Mouse (Mus musculus) B cell, adult 2 months (primary cell): ENCODE measurements at regions not wholly inside any gene's neighbourhood (a gene's known extent, or its start where the extent isn't known, plus 50 kb on each side); places are given as distances from the start of the nearest gene placed in this dataset.

ENCODE experiments used
- DNase-seq, 2 experiments: peaks; one replicate each; pipeline ENCODE4 v3.0.0; 2022

GRCm38 (mm10) chr2:75512422-75513170, 146.5 kb upstream of the Hnrnpa3 start:
- DNase-seq = no peak

DNA sequence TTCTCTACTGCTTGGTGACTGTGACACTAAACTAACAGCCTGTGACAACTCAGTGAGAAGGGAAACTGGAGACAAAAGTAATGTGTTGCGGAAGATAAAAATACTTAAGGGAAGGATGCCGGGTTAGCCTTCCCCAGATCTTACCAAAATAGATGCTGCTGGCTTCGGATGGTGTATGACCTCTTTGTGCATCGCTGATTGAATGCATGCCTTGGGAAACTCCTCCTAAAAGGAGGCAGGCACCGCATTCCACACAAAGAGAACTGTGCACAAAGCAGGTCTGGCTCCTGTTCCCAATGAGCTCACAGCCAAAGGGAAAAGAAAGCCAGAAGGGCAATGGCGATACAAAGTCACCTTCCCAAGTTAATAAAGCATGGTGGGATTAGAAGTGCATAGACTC, 144.9 kb upstream of the Hnrnpa3 start:
- no peak for DNase-seq

DNA sequence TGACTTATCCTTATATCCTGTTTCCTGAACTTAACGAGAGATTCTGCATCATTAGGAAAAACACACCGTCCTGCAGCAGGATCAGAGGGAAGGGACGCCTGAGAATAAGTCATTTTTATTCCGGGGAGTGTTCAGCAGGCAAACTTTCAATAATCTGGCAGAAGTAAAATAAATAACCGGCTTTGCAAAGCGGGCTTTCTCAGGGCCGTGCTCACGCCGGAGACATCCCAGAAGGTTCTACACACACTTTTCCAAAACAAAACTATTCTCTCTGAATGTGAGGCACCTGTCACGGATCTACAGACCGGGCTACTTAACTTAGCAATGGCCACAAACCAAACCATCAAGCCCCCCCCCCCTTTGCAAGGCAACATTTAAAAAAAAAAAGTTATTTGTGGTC, 142.8 kb upstream of the Hnrnpa3 start:
- no peak for DNase-seq

GRCm38 (mm10) chr2:75517096-75517495, 142.0 kb upstream of the Hnrnpa3 start:
- no peak for DNase-seq

DNA sequence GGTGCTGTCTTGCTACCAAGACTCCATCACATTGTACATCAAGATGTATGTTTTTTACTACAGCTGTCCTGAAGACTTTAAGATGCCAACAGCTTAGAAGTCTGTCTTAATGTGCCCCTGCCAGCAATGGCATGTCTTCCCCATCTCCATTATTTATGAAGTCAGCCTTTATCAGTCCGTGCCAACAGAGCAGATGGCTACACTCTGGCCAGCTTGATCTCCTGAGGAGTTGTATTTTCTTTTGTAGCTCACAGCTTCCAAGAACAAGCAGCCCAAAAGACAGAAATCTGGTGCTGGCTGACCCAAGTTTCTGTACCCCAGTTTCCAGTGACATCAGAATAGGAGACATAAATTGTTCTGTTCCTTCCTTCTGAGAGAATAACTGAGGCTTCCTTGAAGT, 140.5 kb upstream of the Hnrnpa3 start:
- DNase-seq = no peak

GRCm38 (mm10) chr2:75525562-75525961, 133.5 kb upstream of the Hnrnpa3 start:
- DNase-seq = no peak

DNA sequence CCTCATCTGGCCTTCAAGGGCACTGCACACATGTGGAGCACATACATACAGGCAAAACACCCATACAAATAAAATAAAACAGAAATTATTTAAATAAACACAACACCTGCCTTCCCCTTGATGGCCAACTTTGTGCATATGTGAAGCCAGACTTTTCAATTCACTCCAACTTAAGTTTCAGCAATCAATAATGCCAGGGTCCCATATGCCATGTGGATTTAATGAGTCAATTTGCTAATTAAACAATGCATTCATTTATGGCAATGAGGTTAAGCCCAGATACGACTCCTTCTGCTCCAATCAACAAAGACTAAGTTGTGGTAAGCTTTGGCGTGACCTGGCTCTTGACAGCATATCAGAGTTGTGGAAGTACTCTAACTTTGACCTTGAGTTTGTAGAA, 130.4 kb upstream of the Hnrnpa3 start:
- DNase-seq = no peak

DNA sequence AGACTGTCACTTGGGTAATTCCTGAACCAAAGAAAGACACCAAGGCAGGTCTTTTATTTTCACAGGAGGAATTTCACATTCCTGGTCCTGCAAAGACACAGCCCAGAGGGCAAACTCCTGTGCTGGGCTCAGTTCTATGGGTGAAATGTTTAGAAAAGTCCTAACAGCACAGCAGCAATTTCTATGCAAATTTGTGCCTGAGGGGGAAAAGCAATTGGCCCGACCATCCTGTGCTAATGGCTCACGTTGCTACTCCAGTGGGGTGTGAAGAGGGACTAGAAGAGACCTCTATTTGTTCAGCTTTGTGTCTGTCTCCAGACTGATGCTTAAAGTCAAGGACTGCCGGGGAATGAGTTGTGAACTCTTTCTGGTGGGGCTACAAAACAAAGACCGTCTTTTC, 120.9 kb upstream of the Hnrnpa3 start:
- no peak for DNase-seq

GRCm38 (mm10) chr2:75539726-75540125, 119.3 kb upstream of the Hnrnpa3 start:
- DNase-seq = no peak

DNA sequence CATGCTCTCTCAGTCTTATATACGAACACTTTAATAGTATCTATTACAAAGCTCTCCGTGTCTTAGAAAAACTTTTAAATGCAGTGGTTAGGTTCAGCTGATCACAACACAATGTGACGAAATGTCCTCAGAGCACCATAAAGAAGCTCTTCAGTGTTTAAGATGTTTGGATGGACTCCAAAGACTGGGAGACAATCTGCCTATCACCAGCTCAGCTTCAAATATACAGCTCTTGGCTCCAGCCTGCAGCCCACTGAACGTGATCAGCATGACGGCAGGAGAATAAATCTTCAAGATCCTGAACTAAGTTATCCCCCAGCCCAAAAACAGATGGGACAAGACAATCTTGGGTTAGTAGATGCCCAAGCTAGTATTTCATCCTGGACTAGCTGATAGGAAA, 116.7 kb upstream of the Hnrnpa3 start:
- no peak for DNase-seq

DNA sequence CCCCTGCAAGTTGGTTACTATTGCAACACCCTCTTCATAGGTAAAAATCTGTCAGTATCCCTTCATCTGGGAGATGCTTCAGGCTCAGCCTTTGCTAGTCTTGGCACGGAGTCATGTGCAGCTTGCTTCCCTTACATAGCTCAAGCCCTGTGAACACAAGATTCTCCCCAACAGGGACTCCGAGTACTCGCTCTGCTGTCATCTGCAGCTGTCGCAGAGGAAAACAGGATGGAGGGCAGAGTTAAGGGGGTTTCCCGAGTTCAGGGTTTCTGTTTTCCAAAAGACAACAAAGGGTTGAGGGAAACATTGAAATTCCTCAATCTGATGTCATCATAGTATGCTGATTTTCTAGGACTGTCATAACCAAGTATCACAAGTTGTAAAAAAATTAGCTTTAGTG, 116.3 kb upstream of the Hnrnpa3 start:
- DNase-seq = no peak

DNA sequence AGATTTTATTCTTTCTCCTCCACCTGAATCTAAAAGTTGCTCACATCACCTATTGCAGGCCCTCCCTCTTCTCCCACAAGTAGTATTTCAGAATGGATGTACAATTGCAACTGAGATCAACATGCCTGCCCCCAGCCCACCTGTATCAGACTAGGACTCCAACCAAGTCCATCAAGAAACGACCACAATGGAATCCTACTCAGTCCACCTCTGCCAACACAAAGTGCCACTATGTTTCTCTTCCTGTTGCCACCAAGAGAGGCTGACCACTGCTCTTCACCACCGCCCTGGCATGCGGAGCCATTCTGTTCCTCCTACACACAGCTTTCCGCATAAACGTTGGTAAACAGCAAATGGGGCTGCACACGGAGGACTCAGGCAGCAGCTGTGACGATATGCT, 113.1 kb upstream of the Hnrnpa3 start:
- DNase-seq = no peak

DNA sequence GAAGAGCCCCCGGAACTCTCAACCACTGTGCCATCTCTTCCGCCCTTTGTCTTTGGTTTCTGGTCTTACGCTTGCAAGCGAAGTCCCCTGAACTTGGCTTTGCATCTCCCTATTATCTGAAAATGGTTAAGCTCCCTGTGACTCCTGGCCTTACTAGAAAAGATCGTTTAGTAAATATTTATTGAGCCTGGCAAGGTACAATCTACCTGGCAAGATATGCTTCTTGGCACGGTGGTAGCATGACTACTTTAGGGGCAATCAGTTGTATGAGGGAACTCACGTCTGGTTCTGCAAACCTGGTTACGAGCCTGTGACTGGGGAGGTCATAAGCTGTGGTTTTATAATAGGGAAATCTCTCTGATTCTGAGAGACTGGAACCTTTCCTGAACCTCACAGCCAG, 103.4 kb upstream of the Hnrnpa3 start:
- DNase-seq = no peak

GRCm38 (mm10) chr2:75556744-75557143, 102.3 kb upstream of the Hnrnpa3 start:
- no peak for DNase-seq

GRCm38 (mm10) chr2:75557392-75557791, 101.7 kb upstream of the Hnrnpa3 start:
- DNase-seq = no peak

GRCm38 (mm10) chr2:75559920-75560319, 99.1 kb upstream of the Hnrnpa3 start:
- no peak for DNase-seq

GRCm38 (mm10) chr2:75563253-75563913, 95.7 kb upstream of the Hnrnpa3 start:
- DNase-seq = peak; percentile 24 to 38

DNA sequence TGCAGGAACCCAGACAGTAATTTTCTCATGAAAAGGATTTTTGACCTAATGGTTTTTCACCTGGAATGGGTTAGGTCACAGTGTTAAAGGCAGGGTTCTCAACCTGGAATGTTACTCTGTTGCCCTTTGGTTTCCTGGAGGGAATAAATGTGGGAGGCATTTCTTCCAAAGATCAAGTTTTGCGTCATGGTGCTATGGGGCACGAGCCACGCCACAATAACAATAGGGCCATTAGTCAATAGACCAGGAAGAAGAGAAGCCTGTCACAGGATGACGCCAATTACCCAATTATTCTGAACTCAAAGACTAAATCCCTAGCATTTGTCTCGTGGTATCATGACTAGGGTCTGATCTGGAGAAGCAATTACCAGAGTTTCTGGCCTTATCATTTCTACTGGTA, 94.3 kb upstream of the Hnrnpa3 start:
- DNase-seq = no peak

- DNase-seq = no peak
These were observed 91.9 kb upstream of the Hnrnpa3 start for GRCm38 (mm10) chr2:75567131-75567530.

DNA sequence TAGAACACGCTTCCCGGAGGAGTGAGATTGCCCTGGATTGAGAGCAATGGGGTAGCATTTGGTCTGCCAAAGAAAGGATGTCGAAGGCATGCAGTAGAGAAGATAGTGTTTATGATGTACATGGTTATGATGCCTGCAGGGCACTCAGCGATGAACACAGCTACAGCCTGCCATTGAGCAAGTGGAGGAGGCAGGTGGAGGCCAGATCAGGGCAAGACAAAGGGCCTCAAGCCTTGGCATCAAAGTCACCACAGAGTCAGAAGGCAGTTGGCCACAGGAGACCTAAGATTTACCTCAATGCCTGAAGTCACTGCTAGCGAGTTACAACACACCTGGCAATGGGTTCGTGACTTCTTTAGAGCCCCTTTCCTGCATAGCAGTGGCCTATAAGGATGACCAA, 89.3 kb upstream of the Hnrnpa3 start:
- no peak for DNase-seq

GRCm38 (mm10) chr2:75570246-75570645, 88.8 kb upstream of the Hnrnpa3 start:
- DNase-seq = no peak

DNA sequence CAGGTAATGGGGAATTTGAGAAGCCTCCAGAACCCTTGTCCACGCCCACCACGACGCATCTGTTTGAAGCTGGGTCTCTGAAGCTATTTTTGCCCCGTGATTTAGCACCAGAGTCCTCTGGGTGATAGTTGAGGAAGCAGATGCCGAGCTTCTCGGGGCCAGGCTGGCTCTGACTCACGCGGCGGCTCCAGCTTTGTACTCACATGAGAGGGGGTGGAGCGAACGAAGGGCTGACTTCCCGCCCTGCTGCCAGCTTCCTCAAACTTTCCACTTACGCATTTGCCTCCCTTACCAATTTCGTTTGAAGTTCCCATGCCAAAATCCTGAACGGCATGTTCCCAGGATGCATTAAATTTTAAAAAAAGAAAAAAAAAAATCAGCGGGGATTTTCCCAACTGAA, 74.1 kb upstream of the Hnrnpa3 start:
- DNase-seq = peak; percentile 76 to 79

DNA sequence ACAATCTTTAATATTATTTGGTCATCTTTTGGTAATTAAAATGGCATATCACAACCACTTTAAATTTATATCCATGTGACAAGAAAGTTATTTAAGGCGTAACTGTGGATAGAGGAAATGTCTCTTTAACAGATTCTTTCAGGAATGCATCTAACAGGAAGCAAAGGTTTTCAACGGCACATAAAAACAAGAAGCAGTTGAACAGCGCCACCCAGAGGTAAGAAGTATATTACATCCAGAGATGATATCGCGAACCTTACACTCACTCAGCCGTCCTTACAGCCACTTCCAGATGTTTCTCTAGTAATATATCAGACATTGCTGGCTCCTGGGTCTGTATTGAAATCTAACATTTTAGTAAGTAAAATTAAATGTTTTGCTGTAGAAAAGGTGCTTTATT, 70.5 kb upstream of the Hnrnpa3 start:
- peak; percentile 69 to 73 for DNase-seq

DNA sequence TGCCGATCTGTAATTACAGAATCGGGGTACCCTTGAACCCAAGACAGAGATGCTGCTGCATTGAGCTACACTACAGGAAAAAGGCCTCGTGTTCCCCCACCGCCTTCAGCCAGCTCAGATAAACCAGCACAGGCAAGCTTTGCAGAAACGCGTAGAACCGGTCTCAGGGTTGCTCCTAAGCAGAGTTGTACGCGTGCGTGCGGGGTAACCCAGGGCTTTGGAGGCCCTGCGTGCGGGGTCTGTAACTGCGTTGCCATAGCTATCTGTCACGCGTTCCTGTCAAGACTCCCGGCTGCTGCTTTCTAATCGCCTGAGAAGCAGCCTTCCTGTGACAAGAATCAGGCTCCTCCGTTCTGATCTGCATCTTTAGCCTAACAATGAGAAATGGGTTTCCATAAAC, 69.6 kb upstream of the Hnrnpa3 start:
- no peak for DNase-seq

- DNase-seq = peak; percentile 91 to 92
These were observed 68.9 kb upstream of the Hnrnpa3 start for GRCm38 (mm10) chr2:75590175-75590574.
